Mouse (Mus musculus): ENCODE results near the gene Eps8. TPM values are rescaled to one million over a fixed set of nuclear protein-coding genes. Genes with fewer than 3 reads are reported as not detected.

Eps8 gene
- polyA plus RNA-seq, 1 experiment from 2014 or later, result 45.1 TPM

GRCm38 (mm10) chr6:137473433-137473832 lies 181.2 kb downstream of the Eps8 start:
- TF ChIP-seq CTCF (IDR thresholded peaks at IDR 0.05; ENCODE audit: low read depth), result no peak
- Histone ChIP-seq H3K9me3 (replicated peaks; ENCODE audit: low read length) (no peaks in the 10 kb centered on the region), H3K4me3 (replicated peaks; ENCODE audit: low read depth, low read length) (no peak overlapping the region), H3K27ac (no peak overlapping the region), H3K4me2 (ENCODE audit: low read length) (no peak overlapping the region), H3K4me1 (replicated peaks; ENCODE audit: insufficient read depth, low read length) (no peaks in the 10 kb centered on the region), H3K9ac (ENCODE audit: low read depth, low read length) (no peak overlapping the region), H3K27me3 (ENCODE audit: insufficient read depth, low read length) (no peaks in the 10 kb centered on the region), H3K36me3 (ENCODE audit: insufficient read depth, low read length) (peaks cover 3% of the 10 kb centered on the region; the same call in 1 of the 2 replicates)
- ATAC-seq (replicated peaks; ENCODE audit: low FRiP score, low read depth), result no peak
- no peak for DNase-seq (ENCODE audit: low spot score)
- WGBS, result 63% methylated on average over 1 of the region's 1 CpGs

- H3K27me3 ChIP-seq (ENCODE audit: insufficient read depth, low read length), result no peaks in the 10 kb centered on the region
- 83% methylated on average over 9 of the region's 9 CpGs for WGBS
- H3K4me1 ChIP-seq (replicated peaks; ENCODE audit: insufficient read depth, low read length), result no peaks in the 10 kb centered on the region
- H3K27ac ChIP-seq, result no peak overlapping the region
- no peak overlapping the region for H3K9ac ChIP-seq (ENCODE audit: low read depth, low read length)
- ATAC-seq (replicated peaks; ENCODE audit: low FRiP score, low read depth) (no peak), DNase-seq (ENCODE audit: low spot score) (no peak)
- TF ChIP-seq CTCF (IDR thresholded peaks at IDR 0.05; ENCODE audit: low read depth), result no peak
- no peak overlapping the region for H3K4me3 ChIP-seq (replicated peaks; ENCODE audit: low read depth, low read length)
- H3K9me3 ChIP-seq (replicated peaks; ENCODE audit: low read length), result no peaks in the 10 kb centered on the region
- H3K36me3 ChIP-seq (ENCODE audit: insufficient read depth, low read length), result peaks cover 3% of the 10 kb centered on the region; the same call in 1 of the 2 replicates
- no peak overlapping the region for H3K4me2 ChIP-seq (ENCODE audit: low read length)
Measured at GRCm38 (mm10) chr6:137472129-137472528, 182.5 kb downstream of the Eps8 start.

GRCm38 (mm10) chr6:137470901-137471598 lies 183.6 kb downstream of the Eps8 start:
- H3K9me3 ChIP-seq (replicated peaks; ENCODE audit: low read length), result no peaks in the 10 kb centered on the region
- ATAC-seq (replicated peaks; ENCODE audit: low FRiP score, low read depth) (no peak), DNase-seq (ENCODE audit: low spot score) (peak; percentile 87)
- no peaks in the 10 kb centered on the region for H3K4me1 ChIP-seq (replicated peaks; ENCODE audit: insufficient read depth, low read length)
- no peak overlapping the region for H3K4me2 ChIP-seq (ENCODE audit: low read length)
- H3K9ac ChIP-seq (ENCODE audit: low read depth, low read length), result no peak overlapping the region
- no peak overlapping the region for H3K4me3 ChIP-seq (replicated peaks; ENCODE audit: low read depth, low read length)
- no peaks in the 10 kb centered on the region for H3K36me3 ChIP-seq (ENCODE audit: insufficient read depth, low read length)
- TF ChIP-seq CTCF (IDR thresholded peaks at IDR 0.05; ENCODE audit: low read depth), result no peak
- 54% methylated on average over 11 of the region's 11 CpGs for WGBS
- H3K27ac ChIP-seq, result peak overlapping the region; percentile 31; the same call in 1 of the 2 replicates
- H3K27me3 ChIP-seq (ENCODE audit: insufficient read depth, low read length), result no peaks in the 10 kb centered on the region

GRCm38 (mm10) chr6:137469541-137469940 lies 185.1 kb downstream of the Eps8 start:
- H3K4me3 ChIP-seq (replicated peaks; ENCODE audit: low read depth, low read length), result no peak overlapping the region
- no peaks in the 10 kb centered on the region for H3K4me1 ChIP-seq (replicated peaks; ENCODE audit: insufficient read depth, low read length)
- H3K27ac ChIP-seq, result no peak overlapping the region
- 0 out of 2 replicates have a peak, but pooled peaks have one; percentile 13 for TF ChIP-seq CTCF (IDR thresholded peaks at IDR 0.05; ENCODE audit: low read depth)
- WGBS, result 98% methylated on average over 4 of the region's 4 CpGs
- ATAC-seq (replicated peaks; ENCODE audit: low FRiP score, low read depth) (no peak), DNase-seq (ENCODE audit: low spot score) (no peak)
- no peak overlapping the region for H3K4me2 ChIP-seq (ENCODE audit: low read length)
- H3K36me3 ChIP-seq (ENCODE audit: insufficient read depth, low read length), result no peaks in the 10 kb centered on the region
- H3K9ac ChIP-seq (ENCODE audit: low read depth, low read length), result no peak overlapping the region
- no peaks in the 10 kb centered on the region for H3K9me3 ChIP-seq (replicated peaks; ENCODE audit: low read length)
- no peaks in the 10 kb centered on the region for H3K27me3 ChIP-seq (ENCODE audit: insufficient read depth, low read length)

- 92% methylated on average over 3 of the region's 3 CpGs for WGBS
Measured at GRCm38 (mm10) chr6:137467696-137468095, 187.0 kb downstream of the Eps8 start.

GRCm38 (mm10) chr6:137466256-137466655 lies 188.4 kb downstream of the Eps8 start:
- no peaks in the 10 kb centered on the region for H3K36me3 ChIP-seq (ENCODE audit: insufficient read depth, low read length)
- H3K4me1 ChIP-seq (replicated peaks; ENCODE audit: insufficient read depth, low read length), result no peaks in the 10 kb centered on the region
- no peak overlapping the region for H3K27ac ChIP-seq
- no peaks in the 10 kb centered on the region for H3K9me3 ChIP-seq (replicated peaks; ENCODE audit: low read length)
- no peak for ATAC-seq (replicated peaks; ENCODE audit: low FRiP score, low read depth)
- H3K4me2 ChIP-seq (ENCODE audit: low read length), result no peak overlapping the region
- no peaks in the 10 kb centered on the region for H3K27me3 ChIP-seq (ENCODE audit: insufficient read depth, low read length)
- no peak for TF ChIP-seq CTCF (IDR thresholded peaks at IDR 0.05; ENCODE audit: low read depth)
- WGBS, result 79% methylated on average over 2 of the region's 2 CpGs
- DNase-seq (ENCODE audit: low spot score), result no peak
- H3K9ac ChIP-seq (ENCODE audit: low read depth, low read length), result no peak overlapping the region
- no peak overlapping the region for H3K4me3 ChIP-seq (replicated peaks; ENCODE audit: low read depth, low read length)

More at GRCm38 (mm10) chr6:137467696-137468095, 187.0 kb downstream of the Eps8 start:
- Histone ChIP-seq H3K4me1 (replicated peaks; ENCODE audit: insufficient read depth, low read length) (no peaks in the 10 kb centered on the region), H3K4me3 (replicated peaks; ENCODE audit: low read depth, low read length) (no peak overlapping the region), H3K27ac (no peak overlapping the region), H3K27me3 (ENCODE audit: insufficient read depth, low read length) (no peaks in the 10 kb centered on the region), H3K36me3 (ENCODE audit: insufficient read depth, low read length) (no peaks in the 10 kb centered on the region), H3K4me2 (ENCODE audit: low read length) (no peak overlapping the region), H3K9ac (ENCODE audit: low read depth, low read length) (no peak overlapping the region), H3K9me3 (replicated peaks; ENCODE audit: low read length) (no peaks in the 10 kb centered on the region)
- no peak for TF ChIP-seq CTCF (IDR thresholded peaks at IDR 0.05; ENCODE audit: low read depth)
- ATAC-seq (replicated peaks; ENCODE audit: low FRiP score, low read depth) (0 out of 2 replicates have a peak, but pooled peaks have one; percentile 47), DNase-seq (ENCODE audit: low spot score) (no peak)
